Mouse (Mus musculus): ENCODE data around the gene Napsa. TPM values are rescaled to one million over a fixed set of nuclear protein-coding genes. Genes with fewer than 3 reads are reported as not detected.
A peak's percentile ranks its signal among the peaks of the same experiment; 100 is the strongest.

Napsa gene
- polyA plus RNA-seq, 1 experiment from 2014 or later, result 1.0 TPM

DNA sequence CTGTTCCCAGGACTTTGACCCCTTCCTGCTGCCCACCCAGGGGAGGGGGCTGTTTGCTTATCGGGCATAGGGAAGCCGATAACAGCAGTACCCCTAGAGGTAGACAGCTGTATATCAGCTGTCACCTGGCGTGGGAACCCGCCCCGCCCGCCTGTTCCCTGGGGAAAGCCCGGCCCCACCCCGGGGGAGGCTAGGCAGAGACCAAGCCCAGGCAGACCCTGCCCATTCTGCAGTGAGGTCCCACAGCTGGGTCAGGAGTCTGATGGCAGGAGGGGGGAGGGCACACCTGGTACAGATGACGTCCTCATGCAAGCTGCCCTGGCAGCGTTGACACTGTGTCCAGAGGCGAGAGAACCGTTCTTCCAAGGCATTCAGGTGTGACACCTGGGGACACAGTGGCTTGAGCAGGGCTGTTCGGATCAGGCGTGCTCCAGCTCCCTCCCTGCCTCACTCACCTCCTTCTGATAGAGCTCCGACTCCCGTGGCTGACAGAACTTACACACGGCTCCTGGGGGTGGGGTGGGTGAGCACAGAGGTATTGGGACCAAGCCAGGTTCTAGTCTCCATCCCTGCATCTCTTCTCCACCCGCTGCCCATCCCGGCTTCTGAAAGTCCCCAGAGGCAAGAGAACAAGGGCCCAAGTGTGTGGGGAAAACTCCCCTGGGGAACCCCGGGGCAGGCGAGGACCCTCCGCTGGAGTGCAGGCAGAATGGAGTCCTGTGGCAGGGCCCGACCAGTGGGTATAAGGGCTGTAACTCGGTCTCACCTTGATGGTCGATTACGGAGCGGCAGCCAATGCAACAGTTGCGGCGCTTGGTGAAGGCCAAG, 39.0 kb upstream of the Napsa start:
- Histone ChIP-seq H3K36me3 (peaks cover 61% of the 10 kb centered on the region), H3K27me3 (peaks cover 13% of the 10 kb centered on the region), H3K27ac (no peak overlapping the region), H3K9me3 (no peaks in the 10 kb centered on the region), H3K4me3 (no peak overlapping the region), H3K4me2 (replicated peaks) (no peak overlapping the region), H3K9ac (no peak overlapping the region), H3K4me1 (peaks cover 2% of the 10 kb centered on the region)
- WGBS, result 85% methylated on average over 29 of the region's 29 CpGs
- no peak for ATAC-seq (ENCODE audit: low FRiP score, low read depth)

DNA sequence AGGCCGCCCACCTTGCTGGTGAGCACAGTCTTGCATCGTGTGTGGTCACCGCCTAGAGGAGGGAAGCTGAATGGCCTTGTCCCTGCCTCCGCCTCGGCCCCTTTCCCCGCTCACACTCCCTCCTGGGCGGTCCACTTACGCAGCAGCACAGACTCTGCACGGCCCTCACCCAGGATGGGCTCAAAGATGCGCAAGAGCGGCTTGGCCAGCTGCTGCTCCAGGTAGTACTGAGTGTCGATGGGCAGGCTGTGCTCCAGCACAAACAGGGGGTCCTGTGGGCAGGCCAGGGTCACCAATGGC, 38.5 kb upstream of the Napsa start:
- H3K4me2 ChIP-seq (replicated peaks), result no peak overlapping the region
- H3K4me3 ChIP-seq, result no peak overlapping the region
- no peak overlapping the region for H3K27ac ChIP-seq
- H3K9me3 ChIP-seq, result no peaks in the 10 kb centered on the region
- H3K27me3 ChIP-seq, result peaks cover 7% of the 10 kb centered on the region
- no peak overlapping the region for H3K9ac ChIP-seq
- peaks cover 67% of the 10 kb centered on the region for H3K36me3 ChIP-seq
- H3K4me1 ChIP-seq, result no peaks in the 10 kb centered on the region
- no peak for ATAC-seq (ENCODE audit: low FRiP score, low read depth)
- 82% methylated on average over 12 of the region's 12 CpGs for WGBS

DNA sequence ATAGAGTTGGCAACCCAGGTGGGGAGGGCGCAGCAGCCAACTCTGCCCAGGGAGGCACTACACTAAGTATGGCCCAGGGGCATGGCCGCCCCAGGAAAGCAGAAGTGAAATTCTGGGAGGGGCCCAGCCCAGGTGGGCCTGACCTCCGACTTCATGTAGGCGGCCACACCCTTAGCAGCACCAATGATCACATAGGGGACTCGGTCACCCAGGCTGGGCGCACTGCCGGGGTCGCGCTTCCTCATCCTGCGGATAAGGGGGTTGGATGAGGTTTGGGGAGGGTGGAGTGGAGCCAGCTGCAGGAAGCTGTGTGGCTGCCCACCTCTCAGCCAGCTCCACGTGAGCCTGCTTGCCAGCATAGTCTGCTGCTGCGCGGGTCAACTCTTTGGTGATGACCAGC, 37.9 kb upstream of the Napsa start:
- Histone ChIP-seq H3K4me3 (no peak overlapping the region), H3K4me2 (replicated peaks) (no peak overlapping the region), H3K9me3 (no peaks in the 10 kb centered on the region), H3K27me3 (peaks cover 2% of the 10 kb centered on the region), H3K27ac (no peak overlapping the region), H3K4me1 (no peaks in the 10 kb centered on the region), H3K36me3 (peaks cover 73% of the 10 kb centered on the region), H3K9ac (no peak overlapping the region)
- WGBS, result 90% methylated on average over 13 of the region's 13 CpGs
- no peak for ATAC-seq (ENCODE audit: low FRiP score, low read depth)

DNA sequence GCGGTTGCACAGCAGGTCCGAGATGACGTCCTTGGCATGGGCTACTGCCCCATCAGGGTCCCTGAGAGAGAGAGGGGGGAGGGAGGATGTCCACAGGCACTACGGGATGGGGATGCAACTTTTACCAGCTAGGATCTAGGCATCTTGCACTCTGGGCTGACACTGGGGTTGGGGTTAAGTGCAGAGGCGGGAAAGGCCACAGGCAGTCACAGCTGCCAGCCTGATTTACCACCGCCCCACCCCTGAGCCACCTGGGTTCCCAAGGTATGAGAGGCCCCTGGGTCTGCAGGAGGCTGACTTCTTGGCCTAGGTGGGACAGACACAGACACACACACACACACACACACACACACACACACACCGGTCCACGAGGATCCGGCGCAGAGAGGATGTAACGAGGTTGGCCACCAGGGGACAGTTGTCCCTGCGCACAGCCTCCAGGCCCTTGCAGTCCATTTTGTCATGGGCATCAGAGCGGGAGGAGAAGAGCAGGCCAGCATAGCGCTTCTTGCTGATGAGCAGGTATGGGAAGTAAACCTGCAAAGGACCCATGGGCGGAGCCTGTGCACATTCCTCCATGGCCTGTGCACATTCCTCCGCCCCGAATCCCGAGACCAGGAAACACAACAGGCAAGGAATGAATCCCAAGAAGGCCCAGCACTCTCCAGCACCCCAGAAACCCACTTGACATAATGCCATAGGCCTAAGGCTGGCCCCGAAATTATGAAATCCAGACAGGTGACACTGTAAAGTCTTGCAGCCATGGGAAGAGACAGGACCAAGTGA, 37.3 kb upstream of the Napsa start:
- H3K4me1 ChIP-seq, result no peaks in the 10 kb centered on the region
- no peak overlapping the region for H3K9ac ChIP-seq
- H3K27me3 ChIP-seq, result no peaks in the 10 kb centered on the region
- no peak overlapping the region for H3K4me2 ChIP-seq (replicated peaks)
- no peak for ATAC-seq (ENCODE audit: low FRiP score, low read depth)
- peaks cover 79% of the 10 kb centered on the region for H3K36me3 ChIP-seq
- no peak overlapping the region for H3K4me3 ChIP-seq
- 78% methylated on average over 19 of the region's 19 CpGs for WGBS
- no peaks in the 10 kb centered on the region for H3K9me3 ChIP-seq
- no peak overlapping the region for H3K27ac ChIP-seq

DNA sequence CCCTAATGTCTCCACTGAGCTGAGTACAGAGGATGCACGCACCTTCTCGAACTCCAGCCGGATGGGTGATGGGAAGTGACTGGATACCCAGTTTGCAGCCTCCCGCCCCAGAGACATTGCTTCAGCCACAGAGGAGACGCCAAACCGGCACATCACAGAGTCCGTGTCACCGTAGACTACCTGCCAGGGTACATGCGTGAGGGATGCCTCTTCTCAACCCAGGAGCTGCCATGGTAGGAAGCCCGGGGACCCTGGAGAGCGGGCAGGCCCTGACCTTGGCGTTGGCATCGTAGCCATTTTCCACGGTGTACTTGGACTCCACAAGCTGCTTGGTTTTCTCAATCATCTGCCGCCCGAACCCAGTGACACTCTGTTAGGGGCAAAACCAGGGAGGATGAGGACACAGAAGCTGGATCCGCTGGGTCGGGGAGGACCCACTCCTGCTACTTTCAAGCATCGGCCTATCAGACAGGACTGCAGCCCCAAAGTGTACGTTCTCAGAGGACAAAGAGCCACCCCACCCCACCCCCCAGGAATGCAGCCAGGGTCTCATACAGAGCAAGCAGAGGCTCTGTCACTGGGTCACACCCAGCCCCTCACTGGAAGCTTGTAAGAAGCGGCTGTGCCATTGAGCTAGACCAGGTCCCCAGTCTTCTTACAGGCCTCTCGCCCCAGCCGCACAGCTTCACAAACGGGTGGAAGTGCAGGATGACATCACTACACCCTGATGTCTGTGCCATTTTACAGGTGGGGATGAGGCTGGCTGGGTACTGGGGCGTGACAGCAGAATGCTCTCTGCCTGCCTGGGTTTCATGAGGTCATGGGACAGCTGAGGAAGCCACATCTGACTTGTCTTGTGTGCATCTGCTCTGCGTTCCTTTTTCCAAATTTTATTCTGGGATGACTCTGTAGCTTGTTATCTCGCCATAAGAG, 36.3 kb upstream of the Napsa start:
- WGBS, result 91% methylated on average over 27 of the region's 27 CpGs
- Histone ChIP-seq H3K4me2 (replicated peaks) (no peak overlapping the region), H3K9ac (no peak overlapping the region), H3K36me3 (peaks cover 89% of the 10 kb centered on the region), H3K4me3 (no peak overlapping the region), H3K4me1 (no peaks in the 10 kb centered on the region), H3K9me3 (no peaks in the 10 kb centered on the region), H3K27me3 (no peaks in the 10 kb centered on the region), H3K27ac (no peak overlapping the region)
- ATAC-seq (ENCODE audit: low FRiP score, low read depth), result no peak

DNA sequence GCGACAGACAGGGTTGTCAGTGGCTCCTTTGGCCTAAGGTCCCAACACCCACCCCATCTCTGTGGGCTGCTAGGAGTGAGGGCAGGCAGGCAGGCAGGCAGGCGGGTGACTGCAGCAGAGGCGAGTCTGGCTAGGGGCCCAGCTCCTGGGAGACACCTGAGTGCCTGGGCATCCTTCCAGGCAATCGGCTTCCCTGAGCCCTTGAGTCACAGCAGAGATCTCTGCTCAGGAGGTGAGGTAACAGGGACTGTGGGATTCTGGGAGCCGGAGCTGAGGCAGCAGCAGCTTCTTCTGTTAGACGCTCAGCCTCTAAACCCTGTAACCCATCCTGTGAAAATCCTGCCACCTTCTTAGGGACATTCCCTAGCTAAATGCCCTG, 35.6 kb upstream of the Napsa start:
- Histone ChIP-seq H3K4me1 (no peaks in the 10 kb centered on the region), H3K27ac (no peak overlapping the region), H3K27me3 (no peaks in the 10 kb centered on the region), H3K36me3 (peaks cover 96% of the 10 kb centered on the region), H3K9me3 (no peaks in the 10 kb centered on the region), H3K4me2 (replicated peaks) (no peak overlapping the region), H3K4me3 (no peak overlapping the region), H3K9ac (no peak overlapping the region; the same call in 1 of the 2 replicates)
- WGBS, result 84% methylated on average over 6 of the region's 6 CpGs
- ATAC-seq (ENCODE audit: low FRiP score, low read depth), result no peak

DNA sequence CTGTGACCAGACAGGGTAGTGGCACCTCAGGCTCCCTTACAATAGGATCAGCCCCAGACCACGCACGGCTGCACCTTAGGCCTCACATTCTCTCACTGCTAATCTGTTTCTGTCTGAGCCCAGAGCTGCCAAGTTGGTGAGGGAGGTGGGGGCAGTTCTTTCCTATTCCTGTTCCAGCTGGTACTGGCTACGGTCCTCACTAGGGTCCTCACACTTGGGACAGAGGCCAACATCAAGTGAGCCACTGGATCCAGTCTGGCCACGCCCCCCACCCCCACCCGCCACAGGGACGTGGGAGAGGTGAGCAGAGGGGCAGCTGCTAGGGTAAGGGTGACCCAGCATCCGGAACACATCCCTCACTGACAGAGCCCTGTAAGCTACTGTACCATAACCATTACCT, 35.2 kb upstream of the Napsa start:
- no peak overlapping the region for H3K27ac ChIP-seq
- WGBS, result 81% methylated on average over 7 of the region's 7 CpGs
- no peak overlapping the region for H3K4me2 ChIP-seq (replicated peaks)
- no peak overlapping the region for H3K4me3 ChIP-seq
- H3K9ac ChIP-seq, result no peak overlapping the region; the same call in 1 of the 2 replicates
- ATAC-seq (ENCODE audit: low FRiP score, low read depth), result no peak
- no peaks in the 10 kb centered on the region for H3K9me3 ChIP-seq
- H3K4me1 ChIP-seq, result no peaks in the 10 kb centered on the region
- peaks cover 100% of the 10 kb centered on the region for H3K36me3 ChIP-seq
- no peaks in the 10 kb centered on the region for H3K27me3 ChIP-seq

DNA sequence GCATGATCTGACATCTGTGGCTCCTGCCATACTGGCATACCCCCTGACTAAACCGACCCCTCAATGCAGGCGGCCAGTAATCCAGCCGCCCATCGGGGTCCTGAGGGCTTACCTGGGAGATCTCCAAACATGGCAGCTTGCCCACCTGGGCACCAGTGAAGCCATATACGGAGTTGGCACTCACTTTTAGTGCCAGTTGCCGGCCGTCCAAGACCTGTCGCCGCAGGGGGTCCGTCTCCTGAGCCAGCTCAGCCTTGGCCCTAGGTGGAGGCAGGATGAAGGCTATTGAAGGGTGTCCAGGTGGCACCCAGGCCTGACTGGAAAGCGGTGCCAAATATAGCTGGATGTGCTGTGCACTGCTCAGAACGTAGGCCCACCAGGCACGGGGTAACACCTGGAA, 34.7 kb upstream of the Napsa start:
- H3K36me3 ChIP-seq, result peaks cover 100% of the 10 kb centered on the region

DNA sequence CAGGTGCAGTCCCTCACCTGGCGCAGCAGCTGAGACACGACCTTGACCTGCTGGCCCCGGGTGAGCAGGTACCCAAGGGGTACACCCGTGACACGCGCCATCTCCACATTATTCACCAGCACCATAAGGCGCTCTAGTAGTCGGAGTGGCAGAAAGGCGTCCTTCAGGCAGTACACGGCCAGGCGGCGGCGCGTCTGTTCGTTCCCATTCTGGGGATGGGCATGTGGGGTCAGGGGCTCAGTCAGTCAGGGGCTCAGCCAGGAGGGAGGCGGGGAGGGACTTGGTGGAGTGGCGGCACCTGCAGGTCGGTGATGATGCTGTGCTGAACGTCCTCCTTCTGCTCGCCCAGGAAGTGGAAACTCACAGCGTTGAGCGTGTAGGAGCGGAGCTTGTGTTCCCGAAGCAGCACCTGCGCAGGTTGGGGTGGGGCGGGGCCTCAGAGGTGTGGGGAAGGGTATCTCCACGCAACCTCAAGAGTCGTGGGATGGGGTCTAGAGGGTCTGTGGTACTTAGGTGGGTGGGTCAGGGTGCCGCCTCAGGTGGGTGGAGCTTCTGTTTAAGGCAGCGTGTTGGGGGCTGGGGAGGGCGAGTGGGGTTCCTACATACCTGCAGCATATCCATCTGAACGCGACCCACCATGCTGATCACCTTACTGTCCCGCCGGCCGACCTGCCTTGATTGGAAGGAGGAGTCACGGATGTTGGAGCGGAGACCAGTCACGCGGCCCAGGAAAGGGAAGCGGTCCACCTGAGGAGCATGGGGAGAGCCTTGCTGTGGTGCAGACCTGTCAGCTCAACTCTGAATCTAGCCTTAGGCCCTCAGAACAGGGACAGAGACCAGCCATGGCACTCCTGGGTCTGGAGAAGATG, 33.2 kb upstream of the Napsa start:
- no peak for ATAC-seq (ENCODE audit: low FRiP score, low read depth)
- H3K9me3 ChIP-seq, result no peaks in the 10 kb centered on the region
- no peak overlapping the region for H3K9ac ChIP-seq
- H3K4me2 ChIP-seq (replicated peaks), result no peak overlapping the region
- H3K27ac ChIP-seq, result no peak overlapping the region
- no peak overlapping the region for H3K4me3 ChIP-seq
- H3K36me3 ChIP-seq, result peaks cover 91% of the 10 kb centered on the region
- no peaks in the 10 kb centered on the region for H3K27me3 ChIP-seq
- no peaks in the 10 kb centered on the region for H3K4me1 ChIP-seq
- WGBS, result 91% methylated on average over 41 of the region's 41 CpGs

More for the DNA sequence above, 34.7 kb upstream of the Napsa start:
- Histone ChIP-seq H3K27me3 (no peaks in the 10 kb centered on the region), H3K4me1 (no peaks in the 10 kb centered on the region), H3K4me2 (replicated peaks) (no peak overlapping the region), H3K27ac (no peak overlapping the region), H3K9me3 (no peaks in the 10 kb centered on the region), H3K4me3 (no peak overlapping the region), H3K9ac (no peak overlapping the region)
- no peak for ATAC-seq (ENCODE audit: low FRiP score, low read depth)
- 90% methylated on average over 13 of the region's 13 CpGs for WGBS

DNA sequence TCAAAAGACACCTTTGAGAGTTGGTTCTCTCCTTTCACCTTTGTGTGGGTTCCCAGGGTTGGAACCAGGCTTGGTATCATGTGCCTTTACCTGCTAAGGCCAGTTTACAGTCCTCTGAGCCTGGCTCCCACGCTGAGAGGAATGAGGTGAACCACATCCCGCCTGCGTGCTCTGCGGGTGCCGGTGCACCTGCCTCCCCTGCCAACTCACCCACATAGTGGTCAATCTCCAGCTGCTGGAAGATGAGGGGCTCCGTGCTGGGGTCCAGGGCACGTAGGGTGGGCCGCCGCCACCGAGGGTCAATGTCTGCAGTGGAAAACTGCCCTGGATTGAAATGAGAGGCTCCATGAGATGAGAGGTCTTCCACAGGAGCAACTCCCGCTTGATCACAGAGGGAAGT, 29.6 kb upstream of the Napsa start:
- ATAC-seq (ENCODE audit: low FRiP score, low read depth), result no peak
- Histone ChIP-seq H3K4me1 (peaks cover 8% of the 10 kb centered on the region), H3K9me3 (peaks cover 5% of the 10 kb centered on the region; the same call in 1 of the 2 replicates), H3K36me3 (peaks cover 67% of the 10 kb centered on the region), H3K4me2 (replicated peaks) (no peak overlapping the region), H3K27me3 (no peaks in the 10 kb centered on the region), H3K27ac (no peak overlapping the region), H3K9ac (no peak overlapping the region), H3K4me3 (no peak overlapping the region)
- WGBS, result 93% methylated on average over 11 of the region's 11 CpGs

DNA sequence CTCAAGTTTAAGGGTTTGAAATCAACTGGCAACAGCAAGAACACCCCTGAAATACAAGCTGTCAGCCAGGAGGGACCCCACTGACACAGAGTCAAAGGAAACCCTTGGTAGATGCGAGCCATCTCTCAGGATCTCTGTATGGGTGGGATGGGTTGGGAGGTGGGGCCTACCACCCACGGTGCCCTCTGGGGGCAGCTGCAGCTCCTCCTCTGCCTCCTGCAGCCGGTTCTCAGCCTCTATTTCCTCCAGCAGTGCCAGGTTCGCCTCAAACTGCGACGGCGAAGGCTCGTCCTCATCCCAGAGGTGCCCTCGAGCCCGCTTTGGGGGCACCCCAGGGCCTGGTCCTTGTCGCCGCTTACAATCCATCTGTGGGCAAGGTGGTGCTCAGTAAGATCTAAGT, 29.1 kb upstream of the Napsa start:
- Histone ChIP-seq H3K27ac (no peak overlapping the region), H3K4me2 (replicated peaks) (no peak overlapping the region), H3K27me3 (no peaks in the 10 kb centered on the region), H3K4me1 (peaks cover 13% of the 10 kb centered on the region), H3K4me3 (no peak overlapping the region), H3K9ac (0 out of 2 replicates have a peak overlapping the region, but pooled peaks have one; percentile 13), H3K36me3 (peaks cover 62% of the 10 kb centered on the region), H3K9me3 (peaks cover 5% of the 10 kb centered on the region; the same call in 1 of the 2 replicates)
- WGBS, result 77% methylated on average over 12 of the region's 12 CpGs
- ATAC-seq (ENCODE audit: low FRiP score, low read depth), result no peak

Measured in limb, embryonic 13.5 days (tissue).